ENCODE assay signal across 22 mouse cellular contexts in the genomic region with DNA sequence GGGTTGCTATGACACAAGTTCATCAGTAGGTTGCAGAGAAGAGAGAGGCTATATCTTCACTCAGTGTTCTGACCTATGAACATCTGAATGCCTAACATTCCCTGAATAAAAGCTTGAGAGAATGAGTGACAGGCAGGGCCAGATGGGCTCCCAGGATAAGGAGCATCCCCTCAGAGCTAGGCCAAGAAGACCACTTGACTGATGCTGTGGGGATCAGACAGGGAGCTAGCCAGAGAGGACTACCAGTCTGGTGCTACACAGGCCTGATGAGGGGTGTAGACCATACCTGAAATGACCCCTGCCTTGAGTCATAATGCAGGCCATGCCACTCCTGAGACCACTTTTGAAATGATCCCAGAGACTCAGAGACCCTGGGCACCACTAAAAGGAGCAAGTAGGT.
DNase-seq lines count a peak whose midpoint lies in the region; ATAC-seq and TF ChIP-seq lines count a peak whose summit lies in the region.
"Had no signal": no experiment of that assay in that cellular context is flagged by ENCODE, and none has a peak within 500 bp of the region (broad histone marks: within the 10 kb centered on the region; RNA-seq: fewer than 3 reads in every experiment).

No protein-coding gene starts in this region.

- no peaks in the 10 kb centered on the region for H3K4me1 ChIP-seq in testis, adult 2 months (ENCODE audit: control insufficient read depth, insufficient read depth, low read length)
- no peaks in the 10 kb centered on the region for H3K4me1 ChIP-seq in embryonic facial prominence, embryonic 14.5 days (ENCODE audit: control insufficient read depth, insufficient read depth, low read length)
- H3K4me1 ChIP-seq: embryonic facial prominence, embryonic 15.5 days; forebrain, embryonic 12.5 days had no signal

- peak; percentile 52 for DNase-seq in heart, adult 11 months
- DNase-seq in heart, adult 18-20 months = no peak
- DNase-seq in testis, postnatal 10 days (ENCODE audit: low spot score) = no peak
- no peak for DNase-seq in embryonic facial prominence, embryonic 14.5 days (ENCODE audit: low spot score)
- DNase-seq in frontal cortex, postnatal 25 days (ENCODE audit: low spot score in 2 of 2) = no peak
- DNase-seq: adrenal gland, adult 2 months; adrenal gland, postnatal 10 days; adrenal gland, postnatal 25 days; cerebellum, adult 11 months; cerebellum, adult 18-20 months; cerebellum, adult 8-10 months; cerebellum, adult 9-11 months; cerebellum, postnatal 14 days; cerebellum, postnatal 36 days; embryo, embryonic 11 days had no signal

- H3K4me2 ChIP-seq in embryonic facial prominence, embryonic 14.5 days (ENCODE audit: low read depth, low read length) = no peak overlapping the region
- H3K4me2 ChIP-seq: embryonic facial prominence, embryonic 15.5 days; forebrain, embryonic 12.5 days had no signal

- no peak for TF ChIP-seq POLR2A in testis, adult 2 months (IDR thresholded peaks at IDR 0.05; ENCODE audit: control insufficient read depth, low read depth, low read length)

- H3K27ac ChIP-seq in testis, adult 2 months (ENCODE audit: control insufficient read depth, insufficient read depth, low read depth, low read length) = no peak overlapping the region
- H3K27ac ChIP-seq in embryonic facial prominence, embryonic 14.5 days (replicated peaks; ENCODE audit: low read depth, low read length) = no peak overlapping the region
- H3K27ac ChIP-seq: embryonic facial prominence, embryonic 15.5 days; forebrain, embryonic 10.5 days; forebrain, embryonic 12.5 days had no signal

- no peak overlapping the region for H3K9ac ChIP-seq in embryonic facial prominence, embryonic 14.5 days (ENCODE audit: low read depth, low read length)
- H3K9ac ChIP-seq: embryonic facial prominence, embryonic 15.5 days; forebrain, embryonic 12.5 days had no signal

- 0 out of 2 replicates have a peak, but pooled peaks have one; percentile 55 for ATAC-seq in embryonic facial prominence, embryonic 14.5 days (ENCODE audit: low read depth)
- ATAC-seq: forebrain, embryonic 14.5 days; forebrain, embryonic 16.5 days had no signal

- TF ChIP-seq CTCF in testis, adult 2 months (IDR thresholded peaks at IDR 0.05; ENCODE audit: control insufficient read depth, insufficient read depth, insufficient replicate concordance, low read depth, low read length) = no peak

- H3K27me3 ChIP-seq in testis, adult 2 months (ENCODE audit: control insufficient read depth, insufficient read depth, low read length) = no peaks in the 10 kb centered on the region
- H3K27me3 ChIP-seq in embryonic facial prominence, embryonic 14.5 days (replicated peaks; ENCODE audit: control insufficient read depth, insufficient read depth, low read length) = no peaks in the 10 kb centered on the region
- H3K27me3 ChIP-seq: embryonic facial prominence, embryonic 15.5 days; forebrain, embryonic 12.5 days had no signal

- no peaks in the 10 kb centered on the region for H3K9me3 ChIP-seq in embryonic facial prominence, embryonic 14.5 days (ENCODE audit: control insufficient read depth, low read length)
- H3K9me3 ChIP-seq: embryonic facial prominence, embryonic 15.5 days; forebrain, embryonic 10.5 days; forebrain, embryonic 12.5 days had no signal

- H3K36me3 ChIP-seq in testis, adult 2 months (ENCODE audit: control insufficient read depth, insufficient read depth, low read length) = no peaks in the 10 kb centered on the region
- no peaks in the 10 kb centered on the region for H3K36me3 ChIP-seq in embryonic facial prominence, embryonic 14.5 days (ENCODE audit: control insufficient read depth, insufficient read depth, low read length)
- H3K36me3 ChIP-seq: embryonic facial prominence, embryonic 15.5 days; forebrain, embryonic 10.5 days; forebrain, embryonic 12.5 days had no signal

- peak overlapping the region; percentile 16 for H3K4me3 ChIP-seq in testis, adult 2 months (ENCODE audit: control insufficient read depth, low read depth, low read length)
- no peak overlapping the region for H3K4me3 ChIP-seq in embryonic facial prominence, embryonic 14.5 days (ENCODE audit: low read depth, low read length)
- H3K4me3 ChIP-seq: embryonic facial prominence, embryonic 15.5 days; erythroblast, embryonic 14.5 days; forebrain, embryonic 10.5 days; forebrain, embryonic 12.5 days had no signal
